Mouse (Mus musculus): Measurements from ENCODE around the gene Ppdpf.

DNA sequence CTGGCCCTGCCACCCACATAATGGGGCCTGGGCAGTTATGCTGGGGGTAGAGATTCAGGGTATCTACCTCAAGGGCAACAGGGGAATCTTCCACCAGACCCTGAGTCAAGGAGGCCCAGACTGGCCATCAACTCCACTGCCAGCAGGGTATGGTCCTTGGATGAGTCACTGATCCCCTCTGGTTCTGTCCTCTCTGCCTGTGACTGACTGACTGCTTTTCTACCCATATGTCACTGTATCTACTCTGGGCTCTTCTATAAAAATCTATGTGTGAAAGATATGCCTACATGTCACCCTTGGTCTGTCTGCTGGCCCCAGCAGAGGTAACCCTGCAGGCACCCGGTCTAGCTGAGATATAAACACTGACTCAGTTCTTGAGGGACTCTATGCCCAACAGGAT, 33.9 kb upstream of the Ppdpf start:
- TF ChIP-seq TAL1 (IDR thresholded peaks at IDR 0.05; ENCODE audit: low read length) = no peak
- TF ChIP-seq GATA1 (IDR thresholded peaks at IDR 0.05; ENCODE audit: low read length) = no peak

All from erythroblast, embryonic 14.5 days (primary cell).